8 mouse cellular contexts compared by ENCODE assay signal in the genomic region with DNA sequence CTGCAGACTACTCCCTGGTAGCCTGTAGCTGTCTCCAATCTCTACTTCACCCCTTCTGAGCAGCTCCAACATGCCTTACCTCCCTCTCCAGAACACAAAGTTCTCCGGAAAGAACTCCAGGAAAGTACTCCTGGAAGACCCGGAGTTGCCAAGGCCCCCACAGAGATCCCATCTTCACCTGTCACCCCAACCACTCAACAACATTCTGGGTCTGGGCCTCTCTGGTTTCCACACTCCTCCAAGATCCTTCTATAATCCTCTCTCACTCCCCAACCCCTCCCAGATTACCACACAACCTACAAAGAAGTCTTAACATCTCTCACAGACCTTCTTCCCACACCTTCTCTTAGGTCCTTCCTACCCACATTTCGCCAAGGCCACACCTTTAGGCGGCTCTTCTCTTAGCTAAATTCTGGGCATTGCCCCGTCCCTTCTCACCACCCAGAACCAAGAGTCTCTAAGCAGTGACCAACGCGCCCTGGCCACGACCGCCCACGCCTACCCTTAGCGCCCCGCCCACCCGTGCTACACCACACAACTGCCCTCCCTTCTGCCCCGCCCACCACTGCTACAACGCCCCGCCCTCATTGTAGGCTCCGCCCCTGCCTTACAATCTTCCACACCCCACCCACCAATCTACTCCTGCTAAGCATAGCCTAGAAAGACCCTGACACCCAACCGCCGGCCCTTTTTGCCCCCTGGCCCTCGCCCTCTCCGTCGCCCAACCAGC. TPM values are rescaled to one million over a fixed set of nuclear protein-coding genes. Genes with fewer than 3 reads are reported as not detected.
A peak's percentile ranks its signal among the peaks of the same experiment; 100 is the strongest.
DNase-seq lines count a peak whose midpoint lies in the region; ATAC-seq and TF ChIP-seq lines count a peak whose summit lies in the region.

No protein-coding gene starts in this region.

- H3K4me2 ChIP-seq in CH12.LX (ENCODE audit: insufficient read depth, low read depth, poor library complexity, severe bottlenecking) = peak overlapping the region; percentile 98
- peak overlapping the region; percentile 79 for H3K4me2 ChIP-seq in heart, embryonic 13.5 days
- peak overlapping the region; percentile 82 for H3K4me2 ChIP-seq in neural tube, embryonic 13.5 days
- peak overlapping the region; percentile 69 for H3K4me2 ChIP-seq in stomach, postnatal 0 days (replicated peaks; ENCODE audit: low read depth)

- H3K27ac ChIP-seq in CH12.LX (ENCODE audit: insufficient read depth, low read depth) = peak overlapping the region; percentile 79
- peak overlapping the region; percentile 98 for H3K27ac ChIP-seq in bone marrow macrophage, adult 2 months (ENCODE audit: insufficient read depth, low read depth, low read length)
- peak overlapping the region; percentile 89 for H3K27ac ChIP-seq in forebrain, embryonic 10.5 days
- H3K27ac ChIP-seq in heart, embryonic 13.5 days (replicated peaks) = peak overlapping the region; percentile 97
- peak overlapping the region; percentile 95 for H3K27ac ChIP-seq in neural tube, embryonic 13.5 days (replicated peaks)
- H3K27ac ChIP-seq in stomach, postnatal 0 days (replicated peaks) = peak overlapping the region; percentile 99

- peaks cover 5 to 42% of the 10 kb centered on the region in 2 experiments; a peak in 3 of 4 replicates for H3K4me1 ChIP-seq in CH12.LX (ENCODE audit: control insufficient read depth in 1 of 2, insufficient read depth in 2 of 2)
- peaks cover 16% of the 10 kb centered on the region for H3K4me1 ChIP-seq in bone marrow macrophage, adult 2 months (ENCODE audit: control insufficient read depth, insufficient read depth, low read length)
- peaks cover 32% of the 10 kb centered on the region for H3K4me1 ChIP-seq in forebrain, embryonic 10.5 days
- H3K4me1 ChIP-seq in heart, embryonic 13.5 days = peaks cover 24% of the 10 kb centered on the region
- H3K4me1 ChIP-seq in neural tube, embryonic 13.5 days (replicated peaks) = peaks cover 18% of the 10 kb centered on the region
- H3K4me1 ChIP-seq in stomach, postnatal 0 days (replicated peaks; ENCODE audit: control insufficient read depth, insufficient read depth) = peaks cover 8% of the 10 kb centered on the region

- H3K9me3 ChIP-seq in CH12.LX (replicated peaks; ENCODE audit: low read length) = no peaks in the 10 kb centered on the region
- H3K9me3 ChIP-seq in forebrain, embryonic 10.5 days = no peaks in the 10 kb centered on the region
- H3K9me3 ChIP-seq in heart, embryonic 13.5 days = no peaks in the 10 kb centered on the region
- H3K9me3 ChIP-seq in neural tube, embryonic 13.5 days = no peaks in the 10 kb centered on the region
- H3K9me3 ChIP-seq in stomach, postnatal 0 days (ENCODE audit: control insufficient read depth, low read length) = no peaks in the 10 kb centered on the region

- no peaks in the 10 kb centered on the region; the same call in 1 of the 2 replicates for H3K79me2 ChIP-seq in CH12.LX (replicated peaks; ENCODE audit: control insufficient read depth, extremely low read depth, insufficient read depth, poor library complexity, severe bottlenecking)

- H3K4me3 ChIP-seq in CH12.LX (replicated peaks in 1 of 3; ENCODE audit: low read depth in 2 of 3, low read length in 2 of 3, poor library complexity in 1 of 3) = peak overlapping the region; percentile 66 to 79 (median 77)
- H3K4me3 ChIP-seq in bone marrow macrophage, adult 2 months (ENCODE audit: insufficient read depth, low read length) = peak overlapping the region; percentile 86
- H3K4me3 ChIP-seq in forebrain, embryonic 10.5 days = peak overlapping the region; percentile 69
- peak overlapping the region; percentile 73 for H3K4me3 ChIP-seq in heart, embryonic 13.5 days
- peak overlapping the region; percentile 84 for H3K4me3 ChIP-seq in neural tube, embryonic 13.5 days
- H3K4me3 ChIP-seq in stomach, postnatal 0 days (ENCODE audit: low read depth, low read length) = peak overlapping the region; percentile 74

- in situ Hi-C loops in CH12.LX (cut with MboI; ENCODE audit: low pct_ligation_motif_present, low pct_unique_long_range_greater_than_20kb, low sequenced_read_pairs) = no loop called here

- peak; percentile 48 for ATAC-seq in heart, embryonic 13.5 days (ENCODE audit: extremely low read depth, insufficient number of reproducible peaks, low FRiP score, low TSS enrichment)
- ATAC-seq in neural tube, embryonic 13.5 days (ENCODE audit: low read depth) = peak; percentile 12
- ATAC-seq in stomach, postnatal 0 days (ENCODE audit: low FRiP score, low TSS enrichment) = peak; percentile 55

- 10% methylated on average over 22 of the region's 22 CpGs for WGBS in forebrain, embryonic 10.5 days
- WGBS in heart, embryonic 13.5 days = 6% methylated on average over 22 of the region's 22 CpGs
- 8% methylated on average over 22 of the region's 22 CpGs for WGBS in neural tube, embryonic 13.5 days
- WGBS in stomach, postnatal 0 days = 7% methylated on average over 21 of the region's 22 CpGs

- TF ChIP-seq CTCF in CH12.LX (conservative IDR thresholded peaks at IDR 0.05 in 1 of 2, IDR thresholded peaks at IDR 0.05 in 1 of 2; ENCODE audit: low read depth in 2 of 2, low read length in 2 of 2) = no peak
- no peak for TF ChIP-seq CTCF in bone marrow macrophage, adult 2 months (IDR thresholded peaks at IDR 0.05; ENCODE audit: low read depth, low read length)
- no peak for TF ChIP-seq CTCF in stomach, postnatal 0 days (IDR thresholded peaks at IDR 0.05; ENCODE audit: low read depth)

- dilution Hi-C loops in CH12.LX (cut with MboI; ENCODE audit: extremely low pct_ligation_motif_present, extremely low pct_unique_long_range_greater_than_20kb, low sequenced_read_pairs) = no loop called here

- H3K9ac ChIP-seq in CH12.LX (ENCODE audit: insufficient read depth, low read depth) = peak overlapping the region; percentile 95
- H3K9ac ChIP-seq in heart, embryonic 13.5 days = peak overlapping the region; percentile 92
- peak overlapping the region; percentile 90 for H3K9ac ChIP-seq in neural tube, embryonic 13.5 days
- H3K9ac ChIP-seq in stomach, postnatal 0 days (ENCODE audit: low read length) = peak overlapping the region; percentile 91

- peak; percentile 84 for DNase-seq in CH12.LX (ENCODE audit: extremely low read depth)
- DNase-seq in forebrain, embryonic 10.5 days (ENCODE audit: extremely low spot score, low spot score) = peak; percentile 88
- DNase-seq in kidney, postnatal 10 days = peak; percentile 95
- DNase-seq in lung, adult 18-20 months = peak; percentile 84 to 91
- DNase-seq in stomach, postnatal 0 days (ENCODE audit: low spot score) = peak; percentile 97

- TF ChIP-seq EP300 in CH12.LX (IDR thresholded peaks at IDR 0.05; ENCODE audit: low read length) = no peak
- no peak for TF ChIP-seq EP300 in stomach, postnatal 0 days (optimal IDR thresholded peaks at IDR 0.05)

- peaks cover 36 to 43% of the 10 kb centered on the region in 2 experiments for H3K36me3 ChIP-seq in CH12.LX (replicated peaks in 1 of 2; ENCODE audit: control insufficient read depth in 1 of 2, insufficient read depth in 1 of 2, low read length in 1 of 2)
- H3K36me3 ChIP-seq in forebrain, embryonic 10.5 days (replicated peaks) = peaks cover 39% of the 10 kb centered on the region
- peaks cover 43% of the 10 kb centered on the region for H3K36me3 ChIP-seq in heart, embryonic 13.5 days
- peaks cover 43% of the 10 kb centered on the region for H3K36me3 ChIP-seq in neural tube, embryonic 13.5 days
- peaks cover 26% of the 10 kb centered on the region for H3K36me3 ChIP-seq in stomach, postnatal 0 days (ENCODE audit: control insufficient read depth, insufficient read depth, low read length)

- no peak for TF ChIP-seq RAD21 in CH12.LX (IDR thresholded peaks at IDR 0.05; ENCODE audit: low read depth, low read length)

- no peaks in the 10 kb centered on the region for H3K27me3 ChIP-seq in CH12.LX (replicated peaks)
- H3K27me3 ChIP-seq in forebrain, embryonic 10.5 days (ENCODE audit: poor library complexity, severe bottlenecking) = no peaks in the 10 kb centered on the region
- H3K27me3 ChIP-seq in heart, embryonic 13.5 days (replicated peaks) = no peaks in the 10 kb centered on the region
- no peaks in the 10 kb centered on the region for H3K27me3 ChIP-seq in neural tube, embryonic 13.5 days
- no peaks in the 10 kb centered on the region for H3K27me3 ChIP-seq in stomach, postnatal 0 days (ENCODE audit: control insufficient read depth, insufficient read depth, low read length)

- TF ChIP-seq POLR2A in CH12.LX (IDR thresholded peaks at IDR 0.05; ENCODE audit: low read depth, low read length) = no peak
- no peak for TF ChIP-seq POLR2A in bone marrow macrophage, adult 2 months (IDR thresholded peaks at IDR 0.05; ENCODE audit: borderline replicate concordance, low read depth, low read length)

RNA-seq across cellular contexts. Expression of gene Ubxn6, which starts 0.6 kb away (rescaled TPM):
- 26.8 and 27.8 TPM in 2 replicates for total RNA-seq in CH12.LX (2012; rRNA removed)
- 23.9 and 29.1 TPM in 2 replicates for total RNA-seq in CH12.LX (2014; rRNA removed)
- 24.6 and 26.9 TPM in 2 replicates for polyA plus RNA-seq in CH12.LX (2012; ENCODE audit: insufficient read length, low read depth)
- polyA plus RNA-seq in bone marrow macrophage, adult 2 months (2012; ENCODE audit: insufficient read depth, insufficient read length, missing spikeins) = 55.7 and 67.6 TPM in 2 replicates
- 30.2 and 32.4 TPM in 2 replicates for polyA plus RNA-seq in forebrain, embryonic 10.5 days (2016; fragmentation: Nextera tagmentation; extraction: Ambion mirVana)
- 37.8 and 44.2 TPM in 2 replicates for polyA plus RNA-seq in heart, embryonic 13.5 days (2015; fragmentation: Nextera tagmentation; extraction: Ambion mirVana)
- 79.6 and 91.4 TPM in 2 replicates for polyA plus RNA-seq in neural tube, embryonic 13.5 days (2015; fragmentation: Nextera tagmentation; extraction: Ambion mirVana)
- polyA plus RNA-seq in stomach, postnatal 0 days (2015; fragmentation: Nextera tagmentation; extraction: Ambion mirVana) = 43.0 and 45.1 TPM in 2 replicates

RNA-seq across cellular contexts. Expression of gene Hdgfl2, which starts 5.2 kb away (rescaled TPM):
- 68.9 and 79.9 TPM in 2 replicates for total RNA-seq in CH12.LX (2012; rRNA removed)
- 35.3 and 41.1 TPM in 2 replicates for total RNA-seq in CH12.LX (2014; rRNA removed)
- 93.6 and 126 TPM in 2 replicates for polyA plus RNA-seq in CH12.LX (2012; ENCODE audit: insufficient read length, low read depth)
- polyA plus RNA-seq in bone marrow macrophage, adult 2 months (2012; ENCODE audit: insufficient read depth, insufficient read length, missing spikeins) = 33.0 and 41.1 TPM in 2 replicates
- polyA plus RNA-seq in forebrain, embryonic 10.5 days (2016; fragmentation: Nextera tagmentation; extraction: Ambion mirVana) = 188 and 200 TPM in 2 replicates
- 75.0 and 89.0 TPM in 2 replicates for polyA plus RNA-seq in heart, embryonic 13.5 days (2015; fragmentation: Nextera tagmentation; extraction: Ambion mirVana)
- 140 and 150 TPM in 2 replicates for polyA plus RNA-seq in neural tube, embryonic 13.5 days (2015; fragmentation: Nextera tagmentation; extraction: Ambion mirVana)
- 37.8 and 38.4 TPM in 2 replicates for polyA plus RNA-seq in stomach, postnatal 0 days (2015; fragmentation: Nextera tagmentation; extraction: Ambion mirVana)

RNA-seq across cellular contexts. Expression of gene Chaf1a, which starts 34.0 kb away (rescaled TPM):
- 39.3 and 55.0 TPM in 2 replicates for total RNA-seq in CH12.LX (2012; rRNA removed)
- 18.4 and 18.6 TPM in 2 replicates for total RNA-seq in CH12.LX (2014; rRNA removed)
- 97.1 and 135 TPM in 2 replicates for polyA plus RNA-seq in CH12.LX (2012; ENCODE audit: insufficient read length, low read depth)
- 11.5 and 14.1 TPM in 2 replicates for polyA plus RNA-seq in bone marrow macrophage, adult 2 months (2012; ENCODE audit: insufficient read depth, insufficient read length, missing spikeins)
- 53.9 and 54.7 TPM in 2 replicates for polyA plus RNA-seq in forebrain, embryonic 10.5 days (2016; fragmentation: Nextera tagmentation; extraction: Ambion mirVana)
- 14.1 and 14.2 TPM in 2 replicates for polyA plus RNA-seq in heart, embryonic 13.5 days (2015; fragmentation: Nextera tagmentation; extraction: Ambion mirVana)
- 6.3 and 8.0 TPM in 2 replicates for polyA plus RNA-seq in neural tube, embryonic 13.5 days (2015; fragmentation: Nextera tagmentation; extraction: Ambion mirVana)
- 4.5 and 5.0 TPM in 2 replicates for polyA plus RNA-seq in stomach, postnatal 0 days (2015; fragmentation: Nextera tagmentation; extraction: Ambion mirVana)

RNA-seq across cellular contexts. Expression of gene Plin4, which starts 35.3 kb away (rescaled TPM):
- total RNA-seq in CH12.LX (2012; rRNA removed) (0.04 TPM in 2 replicates), CH12.LX (2014; rRNA removed) (not detected in 2 replicates)
- 0.04 TPM in 1 of 2 replicates, not detected in the other for polyA plus RNA-seq in CH12.LX (2012; ENCODE audit: insufficient read length, low read depth)
- polyA plus RNA-seq in bone marrow macrophage, adult 2 months (2012; ENCODE audit: insufficient read depth, insufficient read length, missing spikeins) = 0.16 TPM in 1 of 2 replicates, not detected in the other
- polyA plus RNA-seq in forebrain, embryonic 10.5 days (2016; fragmentation: Nextera tagmentation; extraction: Ambion mirVana) = 0.05 and 0.09 TPM in 2 replicates
- 0.05 and 0.07 TPM in 2 replicates for polyA plus RNA-seq in heart, embryonic 13.5 days (2015; fragmentation: Nextera tagmentation; extraction: Ambion mirVana)
- polyA plus RNA-seq in neural tube, embryonic 13.5 days (2015; fragmentation: Nextera tagmentation; extraction: Ambion mirVana) = 0.03 and 0.11 TPM in 2 replicates
- polyA plus RNA-seq in stomach, postnatal 0 days (2015; fragmentation: Nextera tagmentation; extraction: Ambion mirVana) = 0.95 and 1.4 TPM in 2 replicates

RNA-seq across cellular contexts. Expression of gene Sh3gl1, which starts 37.8 kb away (rescaled TPM):
- total RNA-seq in CH12.LX (2012; rRNA removed) = 29.3 and 33.5 TPM in 2 replicates
- total RNA-seq in CH12.LX (2014; rRNA removed) = 38.0 and 39.4 TPM in 2 replicates
- polyA plus RNA-seq in CH12.LX (2012; ENCODE audit: insufficient read length, low read depth) = 32.1 and 39.0 TPM in 2 replicates
- 98.2 and 99.0 TPM in 2 replicates for polyA plus RNA-seq in bone marrow macrophage, adult 2 months (2012; ENCODE audit: insufficient read depth, insufficient read length, missing spikeins)
- 152 and 157 TPM in 2 replicates for polyA plus RNA-seq in forebrain, embryonic 10.5 days (2016; fragmentation: Nextera tagmentation; extraction: Ambion mirVana)
- 85.0 and 87.6 TPM in 2 replicates for polyA plus RNA-seq in heart, embryonic 13.5 days (2015; fragmentation: Nextera tagmentation; extraction: Ambion mirVana)
- polyA plus RNA-seq in neural tube, embryonic 13.5 days (2015; fragmentation: Nextera tagmentation; extraction: Ambion mirVana) = 112 and 114 TPM in 2 replicates
- polyA plus RNA-seq in stomach, postnatal 0 days (2015; fragmentation: Nextera tagmentation; extraction: Ambion mirVana) = 100 and 101 TPM in 2 replicates

Comparison
In these comparisons a context has a peak if more than half of its experiments do, and no peak if none do; other contexts are left out.
1. Peak in every context shown above with its lines: DNase-seq, ATAC-seq, H3K4me3 ChIP-seq and H3K27ac ChIP-seq.